Comparison of ENCODE assay signal across 7 mouse cellular contexts in genomic region chr15:79804352-79805071, GRCm38 (mm10). TPM values are rescaled to one million over a fixed set of nuclear protein-coding genes. Genes with fewer than 3 reads are reported as not detected.
DNase-seq lines count a peak whose midpoint lies in the region; ATAC-seq and TF ChIP-seq lines count a peak whose summit lies in the region.

Gene Nptxr, minus strand, starts transcription at chr15:79804766.

- no peaks in the 10 kb centered on the region for H3K36me3 ChIP-seq in E14TG2a.4 (ENCODE audit: insufficient read depth, low read length)
- H3K36me3 ChIP-seq in embryonic facial prominence, embryonic 13.5 days: no peaks in the 10 kb centered on the region

- H3K9me3 ChIP-seq in E14TG2a.4 (ENCODE audit: low read length): no peaks in the 10 kb centered on the region
- H3K9me3 ChIP-seq in embryonic facial prominence, embryonic 13.5 days: no peaks in the 10 kb centered on the region

- peak; percentile 78 for DNase-seq in adrenal gland, adult 2 months
- DNase-seq in heart, postnatal 10 days: peak; percentile 57 to 58
- DNase-seq in layer of hippocampus, postnatal 14 days (ENCODE audit: low spot score in 2 of 2): peak in 1 of 2 experiments; percentile 73
- DNase-seq in lung, postnatal 10 days: peak; percentile 53
- DNase-seq in right cerebral cortex, postnatal 14 days: peak; percentile 72

- WGBS in embryonic facial prominence, embryonic 13.5 days: under 1% methylated on average over 64 of the region's 91 CpGs

- peak within 1 kb of the TSS; percentile 82 for H3K4me3 ChIP-seq in E14TG2a.4 (replicated peaks; ENCODE audit: low read length)
- peak within 1 kb of the TSS; percentile 65 for H3K4me3 ChIP-seq in embryonic facial prominence, embryonic 13.5 days

- H3K4me2 ChIP-seq in embryonic facial prominence, embryonic 13.5 days: peak within 1 kb of the TSS; percentile 90

- H3K4me1 ChIP-seq in E14TG2a.4 (replicated peaks; ENCODE audit: low read depth, low read length): peaks cover 32% of the 10 kb centered on the region
- H3K4me1 ChIP-seq in embryonic facial prominence, embryonic 13.5 days: peaks cover 16% of the 10 kb centered on the region

- TF ChIP-seq CTCF in E14TG2a.4 (conservative IDR thresholded peaks at IDR 0.05; ENCODE audit: low read length): no peak

- peak within 1 kb of the TSS; percentile 76 for H3K9ac ChIP-seq in embryonic facial prominence, embryonic 13.5 days

- H3K27me3 ChIP-seq in E14TG2a.4 (ENCODE audit: insufficient read depth, low read length): peaks cover 90% of the 10 kb centered on the region
- H3K27me3 ChIP-seq in embryonic facial prominence, embryonic 13.5 days: peaks cover 90% of the 10 kb centered on the region

- intact Hi-C loops in heart, postnatal 10 days (cut with DNase I): no loop called here

- peak; percentile 68; the same call in 1 of the 2 replicates for ATAC-seq in embryonic facial prominence, embryonic 13.5 days (ENCODE audit: insufficient number of reproducible peaks, insufficient read depth, low FRiP score, low TSS enrichment, low read depth)

- H3K27ac ChIP-seq in embryonic facial prominence, embryonic 13.5 days: no peak within 1 kb of the TSS

RNA-seq across cellular contexts. Expression of gene Nptxr, which starts in this region (rescaled TPM):
- 1 to 10 TPM; 4.4 to 7.9 TPM for total RNA-seq in adrenal gland, adult 2 months (2021)
- 5.5 and 6.3 TPM in 2 replicates for polyA plus RNA-seq in adrenal gland, adult 2 months (2012; rRNA removed)
- polyA plus RNA-seq in embryonic facial prominence, embryonic 13.5 days (2015; fragmentation: Nextera tagmentation; extraction: Ambion mirVana): 4.7 and 5.4 TPM in 2 replicates
- 1 to 10 TPM; 3.8 to 4.1 TPM for total RNA-seq in heart, postnatal 10 days (2021)
- 100 to 1,000 TPM; 878 to 953 TPM for total RNA-seq in layer of hippocampus, postnatal 14 days (2021)

Comparison
In these comparisons a context has a peak if more than half of its experiments do, and no peak if none do; other contexts are left out.
1. RNA of gene Nptxr (total RNA-seq): 878 to 953 TPM in layer of hippocampus, postnatal 14 days; 4.4 to 7.9 TPM in adrenal gland, adult 2 months and 3.8 to 4.1 TPM in heart, postnatal 10 days; every median in the first group is over 10 times any median in the second.